Mouse (Mus musculus) heart, embryonic 12.5 days (tissue): ENCODE measurements around the gene Ccl25. TPM values are rescaled to one million over a fixed set of nuclear protein-coding genes. Genes with fewer than 3 reads are reported as not detected.
"Not testable (repeated sequence)": the region's sequence is repeated elsewhere in the genome, so short reads cannot be mapped to it uniquely, and the experiment has no call there.

Source experiments
- ATAC-seq: fragments of 200-750 bp; cut with Nextera tagmentation; 2 replicates; pipeline ENCODE4 v1.8.0; 2017; ENCODE audit warnings: moderate TSS enrichment, moderate library complexity; ENCODE audit not compliant: insufficient number of reproducible peaks, low FRiP score
- H3K27ac ChIP-seq: fragments of 300-500 bp; sonication (generic); 2 replicates; pipeline ENCODE4 v1.5.1; 2016; ENCODE audit warnings: mild to moderate bottlenecking, moderate library complexity; ENCODE audit not compliant: poor library complexity, severe bottlenecking
- H3K27me3 ChIP-seq: fragments of 300-500 bp; sonication (generic); replicated peaks from 2 replicates; pipeline ENCODE4 v1.6.1; 2016; ENCODE audit warnings: mild to moderate bottlenecking, moderate library complexity
- H3K36me3 ChIP-seq: fragments of 300-500 bp; sonication (generic); 2 replicates; pipeline ENCODE4 v1.6.1; 2016; ENCODE audit warnings: mild to moderate bottlenecking, moderate library complexity
- H3K4me1 ChIP-seq: fragments of 300-500 bp; sonication (generic); replicated peaks from 2 replicates; pipeline ENCODE4 v1.6.1; 2016; ENCODE audit warnings: mild to moderate bottlenecking
- H3K4me2 ChIP-seq: fragments of 300-500 bp; sonication (generic); 2 replicates; pipeline ENCODE4 v1.6.1; 2016; ENCODE audit warnings: mild to moderate bottlenecking, moderate library complexity
- H3K4me3 ChIP-seq: fragments of 300-500 bp; sonication (generic); 2 replicates; pipeline ENCODE4 v1.5.1; 2016; ENCODE audit warnings: mild to moderate bottlenecking
- H3K9ac ChIP-seq: fragments of 300-500 bp; sonication (generic); 2 replicates; pipeline ENCODE4 v1.6.1; 2016; ENCODE audit warnings: mild to moderate bottlenecking, moderate library complexity
- H3K9me3 ChIP-seq: fragments of 300-500 bp; sonication (generic); replicated peaks from 2 replicates; pipeline ENCODE4 v1.6.1; 2016; ENCODE audit warnings: mild to moderate bottlenecking, moderate library complexity
- WGBS: fragments of 180-500 bp; shearing (Covaris S2); methylation state at CpG from one replicate; pipeline ENCODE4 v1.1.7; 2016; 5-methylcytosine and 5-hydroxymethylcytosine counted together
- polyA plus RNA-seq: library from polyadenylated mRNA; unstranded; fragments of >200 nt; fragmentation: Nextera tagmentation; extraction: Ambion mirVana; gene quantifications from 2 replicates; pipeline ENCODE4 v1.2.1, GENCODE M21; 2016

Gene Ccl25
- polyA plus RNA-seq, 1 experiment from 2014 or later: 14.0 TPM

DNA sequence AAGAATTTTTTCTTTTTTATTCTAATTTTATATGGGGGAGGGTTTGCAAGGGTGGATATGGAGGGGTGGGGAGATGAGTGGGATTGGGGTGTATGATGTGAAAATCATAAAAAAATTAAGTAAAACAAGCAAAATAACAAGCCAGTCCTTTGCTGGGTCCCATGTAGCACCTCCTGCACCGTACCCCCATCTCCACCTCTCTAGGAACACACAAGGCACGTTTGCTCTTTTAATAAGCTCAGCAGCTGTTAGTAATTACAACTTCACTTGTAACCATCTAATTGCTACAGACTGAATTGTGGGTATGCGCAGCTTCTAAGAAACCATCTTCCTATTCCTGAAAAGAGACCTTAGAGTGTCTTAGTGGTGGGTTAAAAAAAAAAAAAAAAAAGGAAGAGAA is 15.2 kb downstream of the Ccl25 start:
- WGBS: 85% methylated on average over 3 of the region's 3 CpGs
- H3K27me3 ChIP-seq: no peaks in the 10 kb centered on the region
- no peak for ATAC-seq
- H3K4me2 ChIP-seq: no peak overlapping the region
- no peak overlapping the region for H3K9ac ChIP-seq
- H3K27ac ChIP-seq: no peak overlapping the region
- H3K36me3 ChIP-seq: peaks cover 45% of the 10 kb centered on the region
- no peaks in the 10 kb centered on the region for H3K9me3 ChIP-seq
- no peaks in the 10 kb centered on the region for H3K4me1 ChIP-seq
- H3K4me3 ChIP-seq: no peak overlapping the region

DNA sequence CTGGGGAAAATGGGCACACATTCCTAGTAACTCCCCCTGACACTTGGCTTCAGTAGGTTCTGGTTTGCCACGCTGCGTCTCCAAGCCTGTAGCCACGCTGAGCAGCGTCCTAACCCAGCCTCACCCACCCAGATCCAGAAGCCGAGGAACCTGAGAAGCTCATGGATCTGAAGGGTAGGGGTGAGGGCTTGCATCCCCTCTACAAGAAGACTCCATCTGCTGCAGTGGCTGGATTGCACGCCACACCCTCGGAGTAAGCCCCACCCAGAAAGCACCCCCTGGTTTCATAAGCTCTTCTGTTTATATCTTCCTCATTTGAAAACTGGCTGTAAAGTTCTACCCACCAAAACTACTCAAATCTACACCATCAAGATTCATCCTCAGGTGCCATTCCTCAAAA is 22.7 kb downstream of the Ccl25 start:
- no peaks in the 10 kb centered on the region for H3K27me3 ChIP-seq
- no peaks in the 10 kb centered on the region for H3K9me3 ChIP-seq
- H3K36me3 ChIP-seq: no peaks in the 10 kb centered on the region
- peak overlapping the region; percentile 57 for H3K4me2 ChIP-seq
- WGBS: 57% methylated on average over 7 of the region's 7 CpGs
- no peak overlapping the region for H3K4me3 ChIP-seq
- no peaks in the 10 kb centered on the region for H3K4me1 ChIP-seq
- no peak overlapping the region for H3K9ac ChIP-seq
- no peak for ATAC-seq
- H3K27ac ChIP-seq: no peak overlapping the region

- H3K27ac ChIP-seq: no peak overlapping the region
- H3K4me1 ChIP-seq: no peaks in the 10 kb centered on the region
- peak overlapping the region; percentile 16; the same call in 1 of the 2 replicates for H3K4me3 ChIP-seq
- no peaks in the 10 kb centered on the region for H3K36me3 ChIP-seq
- H3K27me3 ChIP-seq: no peaks in the 10 kb centered on the region
- WGBS: 30% methylated on average over 12 of the region's 12 CpGs
- ATAC-seq: no peak
- H3K9ac ChIP-seq: no peak overlapping the region
- H3K9me3 ChIP-seq: no peaks in the 10 kb centered on the region
- peak overlapping the region; percentile 57 for H3K4me2 ChIP-seq
Observed at GRCm38 (mm10) chr8:4348275-4348674, 23.3 kb downstream of the Ccl25 start.

- no peak overlapping the region for H3K27ac ChIP-seq
- H3K4me2 ChIP-seq: no peak overlapping the region
- no peaks in the 10 kb centered on the region for H3K27me3 ChIP-seq
- 42% methylated on average over 1 of the region's 1 CpGs for WGBS
- H3K4me1 ChIP-seq: peaks cover 4% of the 10 kb centered on the region; the same call in 1 of the 2 replicates
- no peak for ATAC-seq
- no peaks in the 10 kb centered on the region for H3K36me3 ChIP-seq
- no peaks in the 10 kb centered on the region for H3K9me3 ChIP-seq
- no peak overlapping the region for H3K9ac ChIP-seq
- H3K4me3 ChIP-seq: no peak overlapping the region
Observed at GRCm38 (mm10) chr8:4349335-4349734, 24.3 kb downstream of the Ccl25 start.

GRCm38 (mm10) chr8:4350618-4351017 is 25.6 kb downstream of the Ccl25 start:
- Histone ChIP-seq H3K4me3 (no peak overlapping the region), H3K36me3 (no peaks in the 10 kb centered on the region), H3K27me3 (no peaks in the 10 kb centered on the region), H3K27ac (no peak overlapping the region), H3K9ac (no peak overlapping the region), H3K4me1 (peaks cover 4% of the 10 kb centered on the region; the same call in 1 of the 2 replicates), H3K9me3 (no peaks in the 10 kb centered on the region), H3K4me2 (no peak overlapping the region)
- ATAC-seq: no peak
- WGBS: 79% methylated on average over 3 of the region's 3 CpGs

GRCm38 (mm10) chr8:4352562-4352961 is 27.6 kb downstream of the Ccl25 start:
- 89% methylated on average over 6 of the region's 6 CpGs for WGBS
- H3K9ac ChIP-seq, ATAC-seq: not testable (repeated sequence)

DNA sequence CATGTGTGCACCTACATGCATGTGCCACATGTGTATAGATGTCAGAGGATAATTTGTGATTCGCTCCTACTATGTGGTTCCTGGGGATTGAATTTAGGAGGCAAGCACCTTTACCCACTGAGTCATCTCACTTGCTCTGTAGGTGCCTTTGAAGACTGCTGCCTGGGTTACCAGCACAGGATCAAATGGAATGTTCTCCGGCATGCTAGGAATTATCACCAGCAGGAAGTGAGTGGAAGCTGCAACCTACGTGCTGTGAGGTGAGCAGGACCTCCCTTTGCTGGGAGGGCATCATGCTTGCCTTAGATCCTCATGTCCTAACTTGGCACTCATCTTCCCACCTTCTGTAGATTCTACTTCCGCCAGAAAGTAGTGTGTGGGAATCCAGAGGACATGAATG is 28.7 kb downstream of the Ccl25 start:
- no peak for ATAC-seq
- no peaks in the 10 kb centered on the region for H3K27me3 ChIP-seq
- H3K4me3 ChIP-seq: no peak overlapping the region
- no peaks in the 10 kb centered on the region for H3K9me3 ChIP-seq
- H3K36me3 ChIP-seq: no peaks in the 10 kb centered on the region
- H3K9ac ChIP-seq: no peak overlapping the region
- H3K4me1 ChIP-seq: peaks cover 4% of the 10 kb centered on the region; the same call in 1 of the 2 replicates
- H3K27ac ChIP-seq: no peak overlapping the region
- WGBS: 63% methylated on average over 4 of the region's 4 CpGs
- H3K4me2 ChIP-seq: no peak overlapping the region

More at GRCm38 (mm10) chr8:4352562-4352961, 27.6 kb downstream of the Ccl25 start:
- not testable (repeated sequence) for H3K36me3 ChIP-seq, H3K4me2 ChIP-seq, H3K27ac ChIP-seq, H3K27me3 ChIP-seq, H3K4me3 ChIP-seq, H3K9me3 ChIP-seq, H3K4me1 ChIP-seq

DNA sequence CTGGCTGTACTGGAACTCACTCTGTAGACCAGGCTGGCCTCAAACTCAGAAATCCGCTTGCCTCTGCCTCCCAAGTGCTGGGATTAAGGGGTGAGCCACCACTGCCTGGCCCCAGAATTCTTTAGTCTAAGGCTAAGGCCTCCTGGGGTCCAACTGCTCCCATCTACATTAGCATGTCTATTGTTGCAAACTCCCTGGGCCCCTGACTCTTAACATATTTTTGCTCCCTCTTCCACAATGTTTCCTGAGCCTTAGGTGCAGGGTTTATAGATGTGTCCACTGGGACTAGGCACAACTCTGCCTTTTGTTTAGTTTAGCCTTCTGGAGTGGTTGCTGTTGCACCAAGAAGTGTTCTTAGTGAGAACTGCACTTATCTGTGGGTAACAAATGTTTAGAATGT is 29.5 kb downstream of the Ccl25 start:
- ATAC-seq: no peak
- Histone ChIP-seq H3K4me2 (no peak overlapping the region), H3K4me3 (no peak overlapping the region), H3K9ac (no peak overlapping the region), H3K27me3 (no peaks in the 10 kb centered on the region), H3K36me3 (no peaks in the 10 kb centered on the region), H3K4me1 (peaks cover 4% of the 10 kb centered on the region; the same call in 1 of the 2 replicates), H3K27ac (no peak overlapping the region), H3K9me3 (no peaks in the 10 kb centered on the region)
- 68% methylated on average over 1 of the region's 1 CpGs for WGBS

- H3K27me3 ChIP-seq: no peaks in the 10 kb centered on the region
- no peak overlapping the region for H3K27ac ChIP-seq
- H3K4me1 ChIP-seq: peaks cover 4% of the 10 kb centered on the region; the same call in 1 of the 2 replicates
- no peak for ATAC-seq
- WGBS: 90% methylated on average over 10 of the region's 10 CpGs
- H3K4me2 ChIP-seq: no peak overlapping the region
- H3K9me3 ChIP-seq: no peaks in the 10 kb centered on the region
- no peak overlapping the region for H3K4me3 ChIP-seq
- no peak overlapping the region for H3K9ac ChIP-seq
- no peaks in the 10 kb centered on the region for H3K36me3 ChIP-seq
Observed at GRCm38 (mm10) chr8:4355455-4355854, 30.4 kb downstream of the Ccl25 start.

DNA sequence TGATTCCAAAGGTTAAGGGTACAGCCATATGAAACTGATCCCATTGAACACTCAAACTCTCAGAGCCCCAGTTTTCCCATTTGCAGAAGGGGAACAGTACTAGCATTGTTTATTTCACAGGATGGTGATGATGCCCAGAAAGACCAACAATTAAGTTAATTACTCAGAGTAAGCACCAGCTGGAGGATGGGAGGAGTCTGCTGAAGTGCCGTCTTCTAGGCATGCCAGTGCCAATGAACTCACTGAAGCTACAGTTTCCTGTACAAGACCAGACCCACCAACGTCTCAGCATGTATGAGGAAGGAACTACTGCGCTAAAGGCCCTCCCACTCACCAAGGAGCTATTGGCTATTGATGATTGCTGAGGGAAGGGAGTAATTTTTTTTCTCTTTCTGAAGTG is 34.4 kb downstream of the Ccl25 start:
- Histone ChIP-seq H3K4me1 (no peaks in the 10 kb centered on the region), H3K27ac (no peak overlapping the region), H3K9ac (no peak overlapping the region), H3K4me3 (no peak overlapping the region), H3K4me2 (no peak overlapping the region), H3K27me3 (no peaks in the 10 kb centered on the region), H3K9me3 (no peaks in the 10 kb centered on the region), H3K36me3 (no peaks in the 10 kb centered on the region)
- no peak for ATAC-seq
- 66% methylated on average over 3 of the region's 3 CpGs for WGBS

DNA sequence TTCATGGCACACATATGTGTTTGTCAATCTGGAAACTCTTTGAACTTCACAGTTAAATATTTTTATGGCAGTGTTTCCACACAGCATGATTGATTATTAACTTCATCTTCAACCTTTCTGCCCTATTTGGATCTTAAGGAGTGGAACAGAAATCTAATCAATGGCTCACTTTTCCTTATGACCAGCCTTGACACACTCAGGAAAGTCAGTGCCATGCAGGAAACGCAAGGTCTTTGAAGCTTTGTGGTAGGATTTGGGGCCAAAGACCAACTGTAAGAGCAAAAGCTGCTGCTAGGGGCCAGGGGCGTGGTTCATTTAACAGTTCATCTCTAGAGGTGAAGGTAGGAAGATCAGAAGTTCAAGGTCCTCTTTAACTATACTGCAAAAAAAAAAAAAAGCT is 35.9 kb downstream of the Ccl25 start:
- Histone ChIP-seq H3K9ac (no peak overlapping the region), H3K4me2 (no peak overlapping the region), H3K36me3 (no peaks in the 10 kb centered on the region), H3K27ac (no peak overlapping the region), H3K27me3 (no peaks in the 10 kb centered on the region), H3K4me1 (no peaks in the 10 kb centered on the region), H3K9me3 (no peaks in the 10 kb centered on the region), H3K4me3 (no peak overlapping the region)
- WGBS: 71% methylated on average over 2 of the region's 2 CpGs
- ATAC-seq: no peak

GRCm38 (mm10) chr8:4366189-4366588 is 41.2 kb downstream of the Ccl25 start:
- H3K27me3 ChIP-seq: no peaks in the 10 kb centered on the region
- H3K4me1 ChIP-seq: no peaks in the 10 kb centered on the region
- ATAC-seq: no peak
- WGBS: 91% methylated on average over 3 of the region's 3 CpGs
- no peak overlapping the region for H3K27ac ChIP-seq
- no peak overlapping the region for H3K9ac ChIP-seq
- H3K9me3 ChIP-seq: no peaks in the 10 kb centered on the region; the same call in 1 of the 2 replicates
- no peaks in the 10 kb centered on the region for H3K36me3 ChIP-seq
- H3K4me3 ChIP-seq: no peak overlapping the region
- no peak overlapping the region for H3K4me2 ChIP-seq
